Mouse (Mus musculus) midbrain, embryonic 15.5 days (tissue): ENCODE results near the gene Tcn2. TPM values are rescaled to one million over a fixed set of nuclear protein-coding genes. Genes with fewer than 3 reads are reported as not detected.
"Not testable (repeated sequence)": the region's sequence is repeated elsewhere in the genome, so short reads cannot be mapped to it uniquely, and the experiment has no call there.

Source experiments
- ATAC-seq: fragments of 200-750 bp; cut with Nextera tagmentation; replicated peaks from 2 replicates; pipeline ENCODE4 v1.8.0; 2017; ENCODE audit warnings: moderate TSS enrichment
- H3K27ac ChIP-seq: fragments of 300-500 bp; sonication (generic); 2 replicates; pipeline ENCODE4 v1.5.1; 2015; ENCODE audit warnings: mild to moderate bottlenecking, inconsistent platforms
- H3K27me3 ChIP-seq: fragments of 300-500 bp; sonication (generic); replicated peaks from 2 replicates; pipeline ENCODE4 v1.6.1; 2015; ENCODE audit warnings: inconsistent platforms
- H3K36me3 ChIP-seq: fragments of 300-500 bp; sonication (generic); replicated peaks from 2 replicates; pipeline ENCODE4 v1.6.1; 2015; ENCODE audit warnings: inconsistent platforms
- H3K4me1 ChIP-seq: fragments of 300-500 bp; sonication (generic); 2 replicates; pipeline ENCODE4 v1.6.1; 2015; ENCODE audit warnings: inconsistent platforms
- H3K4me2 ChIP-seq: fragments of 300-500 bp; sonication (generic); 2 replicates; pipeline ENCODE4 v1.6.1; 2015; ENCODE audit warnings: inconsistent platforms, mild to moderate bottlenecking, moderate library complexity
- H3K4me3 ChIP-seq: fragments of 300-500 bp; sonication (generic); 2 replicates; pipeline ENCODE4 v1.5.1; 2015; ENCODE audit warnings: mild to moderate bottlenecking, inconsistent platforms
- H3K9ac ChIP-seq: fragments of 300-500 bp; sonication (generic); 2 replicates; pipeline ENCODE4 v1.6.1; 2015; ENCODE audit warnings: mild to moderate bottlenecking, inconsistent platforms
- H3K9me3 ChIP-seq: fragments of 300-500 bp; sonication (generic); 2 replicates; pipeline ENCODE4 v1.6.1; 2016; ENCODE audit warnings: inconsistent platforms
- WGBS: fragments of 180-500 bp; shearing (Covaris S2); methylation state at CpG from one replicate; pipeline ENCODE4 v1.1.7; 2015; ENCODE audit warnings: mixed read lengths; 5-methylcytosine and 5-hydroxymethylcytosine counted together
- polyA plus RNA-seq: library from polyadenylated mRNA; unstranded; fragments of >200 nt; fragmentation: Nextera tagmentation; extraction: Ambion mirVana; gene quantifications from 2 replicates; pipeline ENCODE4 v1.2.1, GENCODE M21; 2015

Tcn2 gene
- polyA plus RNA-seq, 1 experiment from 2014 or later: 22.6 TPM

DNA sequence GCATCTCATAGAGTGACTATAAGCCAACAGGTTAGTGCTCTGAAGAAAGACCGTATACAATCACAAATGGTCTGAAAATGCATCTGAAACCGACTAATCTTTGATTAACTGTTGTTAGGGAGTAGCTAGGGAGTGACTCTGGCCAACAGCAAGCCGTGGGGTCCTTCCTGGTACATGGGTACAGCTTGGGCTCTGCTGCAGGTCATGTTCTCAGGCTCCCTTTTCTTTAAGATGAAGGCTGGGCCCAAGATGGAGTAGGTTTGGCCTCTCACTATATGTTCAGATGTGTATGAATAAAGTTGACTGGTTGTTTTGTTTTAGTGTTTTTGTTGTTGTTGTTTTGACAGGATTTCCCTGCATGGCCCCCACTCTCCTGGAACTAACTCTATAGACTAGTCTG is 29.8 kb upstream of the Tcn2 start:
- Histone ChIP-seq H3K27me3 (no peaks in the 10 kb centered on the region), H3K4me1 (peaks cover 24% of the 10 kb centered on the region), H3K4me3 (no peak overlapping the region), H3K9me3 (no peaks in the 10 kb centered on the region), H3K27ac (no peak overlapping the region), H3K4me2 (no peak overlapping the region), H3K36me3 (no peaks in the 10 kb centered on the region), H3K9ac (no peak overlapping the region)
- WGBS: 63% methylated on average over 3 of the region's 3 CpGs
- ATAC-seq: no peak

DNA sequence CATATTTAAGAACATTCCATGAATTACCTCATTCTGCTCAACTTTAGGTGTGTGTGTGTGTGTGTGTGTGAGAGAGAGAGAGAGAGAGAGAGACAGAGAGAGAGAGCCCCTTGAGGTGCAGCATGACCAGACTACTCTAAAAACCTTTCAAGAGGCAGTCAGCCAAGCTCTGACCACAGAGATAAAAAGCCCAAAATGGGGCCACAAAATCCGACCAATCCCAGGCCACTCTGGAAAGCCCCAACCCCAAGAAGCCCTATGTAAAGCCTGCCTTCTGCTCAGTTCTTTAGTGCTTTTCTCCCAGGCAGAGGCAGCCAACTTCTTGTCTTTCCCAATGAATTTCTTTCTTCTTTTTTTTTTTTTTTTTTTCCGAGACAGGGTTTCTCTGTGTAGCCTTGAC is 28.9 kb upstream of the Tcn2 start:
- no peak for ATAC-seq
- Histone ChIP-seq H3K4me1 (peaks cover 19% of the 10 kb centered on the region), H3K36me3 (no peaks in the 10 kb centered on the region), H3K4me3 (no peak overlapping the region), H3K4me2 (no peak overlapping the region), H3K9ac (no peak overlapping the region), H3K9me3 (no peaks in the 10 kb centered on the region), H3K27ac (no peak overlapping the region), H3K27me3 (no peaks in the 10 kb centered on the region)
- WGBS: 47% methylated on average over 2 of the region's 2 CpGs

DNA sequence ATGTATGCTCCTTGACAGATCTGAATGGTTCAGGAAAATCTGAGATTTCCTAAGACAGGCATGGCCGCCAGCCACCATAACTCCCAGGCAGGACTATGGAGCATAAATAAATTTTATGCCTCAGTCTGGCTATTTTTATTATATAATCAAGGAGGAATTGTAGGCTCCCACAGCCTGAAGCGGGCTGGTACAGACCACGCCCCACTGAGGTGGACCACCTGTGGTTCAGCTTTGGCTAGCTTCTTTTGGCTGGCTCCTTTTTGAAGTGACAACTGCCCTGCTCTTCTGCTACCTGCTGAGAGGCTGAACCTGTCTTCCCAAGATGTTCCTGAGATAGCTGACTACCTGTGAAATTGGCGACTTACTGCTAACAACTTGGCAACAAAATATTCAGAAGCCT is 23.4 kb upstream of the Tcn2 start:
- H3K27me3 ChIP-seq, H3K4me1 ChIP-seq, H3K36me3 ChIP-seq, H3K4me2 ChIP-seq, H3K9ac ChIP-seq, H3K9me3 ChIP-seq, ATAC-seq, H3K27ac ChIP-seq, H3K4me3 ChIP-seq: not testable (repeated sequence)
- WGBS: 74% methylated on average over 4 of the region's 4 CpGs

DNA sequence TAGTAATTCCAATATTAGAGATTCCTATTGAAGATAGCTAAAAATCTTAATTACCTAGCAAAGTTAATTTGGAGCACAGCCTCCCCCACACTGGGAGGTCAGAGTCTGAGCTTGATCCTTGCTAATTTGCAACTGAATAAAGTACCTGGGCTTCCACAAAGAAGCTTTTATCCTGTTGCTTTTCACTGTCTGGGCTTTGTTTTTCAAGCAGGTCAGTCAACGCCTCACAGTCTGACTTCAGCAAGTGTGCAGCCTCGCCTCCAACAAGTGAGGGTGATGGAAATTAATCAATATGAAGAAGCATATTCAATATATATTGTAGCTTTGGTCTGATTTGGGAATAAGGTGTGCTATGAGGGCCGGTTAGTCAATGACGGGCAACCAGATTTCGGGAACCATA is 22.9 kb upstream of the Tcn2 start:
- H3K9ac ChIP-seq, H3K36me3 ChIP-seq, H3K4me1 ChIP-seq, H3K27ac ChIP-seq, H3K4me3 ChIP-seq, H3K9me3 ChIP-seq, ATAC-seq, H3K4me2 ChIP-seq, H3K27me3 ChIP-seq: not testable (repeated sequence)
- 79% methylated on average over 5 of the region's 5 CpGs for WGBS

GRCm38 (mm10) chr11:3946386-3946785 is 14.4 kb upstream of the Tcn2 start:
- no peak for ATAC-seq
- no peak overlapping the region for H3K27ac ChIP-seq
- 12% methylated on average over 1 of the region's 1 CpGs for WGBS

GRCm38 (mm10) chr11:3941371-3941770 is 9.4 kb upstream of the Tcn2 start:
- no peak overlapping the region for H3K4me3 ChIP-seq
- no peaks in the 10 kb centered on the region for H3K36me3 ChIP-seq
- H3K9ac ChIP-seq: no peak overlapping the region
- no peaks in the 10 kb centered on the region for H3K27me3 ChIP-seq
- no peaks in the 10 kb centered on the region for H3K9me3 ChIP-seq
- 82% methylated on average over 7 of the region's 7 CpGs for WGBS
- ATAC-seq: no peak
- H3K4me1 ChIP-seq: no peaks in the 10 kb centered on the region
- H3K27ac ChIP-seq: no peak overlapping the region
- no peak overlapping the region for H3K4me2 ChIP-seq

More at GRCm38 (mm10) chr11:3946386-3946785, 14.4 kb upstream of the Tcn2 start:
- H3K36me3 ChIP-seq: no peaks in the 10 kb centered on the region
- no peak overlapping the region for H3K9ac ChIP-seq
- H3K27me3 ChIP-seq: no peaks in the 10 kb centered on the region
- H3K4me2 ChIP-seq: no peak overlapping the region
- H3K9me3 ChIP-seq: no peaks in the 10 kb centered on the region
- no peak overlapping the region for H3K4me3 ChIP-seq
- H3K4me1 ChIP-seq: no peaks in the 10 kb centered on the region

DNA sequence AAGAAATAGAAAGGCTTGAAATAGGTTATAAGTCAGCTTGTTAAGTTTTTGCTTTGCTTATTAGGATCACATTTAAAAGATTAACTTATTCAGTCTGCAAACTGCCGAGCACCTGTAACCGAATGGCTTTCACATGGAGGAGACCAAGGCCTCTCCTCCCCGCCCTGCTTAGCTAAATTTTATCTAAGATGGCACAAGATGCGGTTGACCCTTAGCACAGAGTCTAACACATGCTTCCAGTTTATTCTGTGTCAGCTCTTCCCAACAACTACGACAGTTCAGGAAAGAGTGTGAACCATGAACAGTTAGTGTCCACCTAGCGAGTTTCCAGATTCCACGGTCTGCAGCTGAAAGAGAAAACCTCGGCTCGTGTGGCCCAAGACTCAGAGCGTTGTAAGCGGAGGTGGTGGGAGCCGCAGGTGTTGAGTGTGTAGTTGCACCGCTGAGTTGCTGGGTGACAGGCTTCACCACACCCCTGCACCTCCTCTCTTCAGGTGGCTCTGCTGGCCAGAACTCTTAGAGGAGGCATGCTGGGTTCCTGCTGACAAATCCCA is 5.4 kb upstream of the Tcn2 start:
- Histone ChIP-seq H3K36me3 (no peaks in the 10 kb centered on the region), H3K9me3 (no peaks in the 10 kb centered on the region), H3K4me2 (no peak overlapping the region), H3K4me1 (no peaks in the 10 kb centered on the region), H3K9ac (no peak overlapping the region), H3K4me3 (no peak overlapping the region), H3K27ac (no peak overlapping the region), H3K27me3 (no peaks in the 10 kb centered on the region)
- no peak for ATAC-seq
- 80% methylated on average over 13 of the region's 13 CpGs for WGBS

DNA sequence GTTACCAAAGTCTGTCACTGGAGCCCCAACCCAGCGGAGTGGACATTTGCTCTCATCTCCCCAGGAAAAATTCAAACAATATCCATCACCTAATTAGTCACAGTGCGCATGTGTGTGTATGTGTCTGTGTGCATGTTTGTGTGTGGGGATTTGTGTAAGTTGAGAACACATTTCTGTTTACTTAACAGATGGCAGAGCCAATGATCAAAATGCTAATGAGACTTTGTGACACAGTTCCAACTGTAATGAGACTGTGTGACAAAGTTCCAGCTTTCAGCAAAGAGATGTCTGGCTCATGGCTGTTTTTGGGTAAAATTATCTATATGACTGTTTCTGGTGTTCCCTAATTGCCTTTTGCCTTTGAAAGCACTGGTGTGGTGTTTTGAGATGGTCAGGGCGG is 4.4 kb upstream of the Tcn2 start:
- H3K9ac ChIP-seq: no peak overlapping the region
- 92% methylated on average over 3 of the region's 3 CpGs for WGBS
- no peak overlapping the region for H3K4me2 ChIP-seq
- no peak for ATAC-seq
- H3K9me3 ChIP-seq: no peaks in the 10 kb centered on the region
- H3K4me1 ChIP-seq: peaks cover 10% of the 10 kb centered on the region
- H3K4me3 ChIP-seq: no peak overlapping the region
- no peak overlapping the region for H3K27ac ChIP-seq
- H3K36me3 ChIP-seq: no peaks in the 10 kb centered on the region
- H3K27me3 ChIP-seq: no peaks in the 10 kb centered on the region

- Histone ChIP-seq H3K4me1 (peaks cover 16% of the 10 kb centered on the region), H3K27ac (no peak overlapping the region), H3K9ac (no peak overlapping the region), H3K9me3 (no peaks in the 10 kb centered on the region), H3K27me3 (no peaks in the 10 kb centered on the region), H3K36me3 (no peaks in the 10 kb centered on the region), H3K4me2 (no peak overlapping the region), H3K4me3 (no peak overlapping the region)
- 80% methylated on average over 4 of the region's 4 CpGs for WGBS
- ATAC-seq: no peak
Observed at GRCm38 (mm10) chr11:3935135-3935534, 3.2 kb upstream of the Tcn2 start.

DNA sequence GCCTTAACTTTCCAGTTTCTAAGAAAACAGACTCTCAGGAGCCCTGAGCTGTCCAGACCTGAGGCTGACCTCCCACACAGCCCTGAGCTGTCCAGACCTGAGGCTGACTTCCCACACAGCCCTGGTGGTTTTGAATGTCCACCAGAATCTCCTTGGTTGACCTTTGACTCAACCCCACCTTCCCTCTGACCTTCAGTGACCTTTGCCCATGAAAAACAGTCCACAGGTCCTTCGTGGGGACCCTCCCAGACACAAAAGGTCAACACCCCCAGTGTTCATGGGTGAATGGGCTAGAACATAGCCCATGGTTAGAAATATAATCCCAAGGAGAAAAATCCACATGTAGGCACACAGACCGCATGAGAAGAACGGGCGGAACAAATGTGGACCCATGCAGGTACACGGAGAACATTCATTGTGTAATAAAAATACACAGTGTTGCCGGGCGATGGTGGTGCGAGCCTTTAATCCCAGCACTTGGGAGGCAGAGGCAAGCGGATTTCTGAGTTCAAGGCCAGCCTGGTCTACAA is 1.9 kb upstream of the Tcn2 start:
- ATAC-seq: no peak
- 81% methylated on average over 9 of the region's 9 CpGs for WGBS
- H3K4me1 ChIP-seq: peaks cover 16% of the 10 kb centered on the region

GRCm38 (mm10) chr11:3930931-3931330 is 1.0 kb downstream of the Tcn2 start:
- Histone ChIP-seq H3K4me1 (peaks cover 16% of the 10 kb centered on the region), H3K27ac (no peak overlapping the region), H3K9ac (peak overlapping the region; percentile 25; the same call in 1 of the 2 replicates), H3K36me3 (no peaks in the 10 kb centered on the region), H3K4me2 (peak overlapping the region; percentile 79), H3K4me3 (peak overlapping the region; percentile 43), H3K27me3 (no peaks in the 10 kb centered on the region), H3K9me3 (no peaks in the 10 kb centered on the region)
- ATAC-seq: 0 out of 2 replicates have a peak, but pooled peaks have one; percentile 52
- WGBS: 32% methylated on average over 6 of the region's 6 CpGs

More for the DNA sequence above, 1.9 kb upstream of the Tcn2 start:
- H3K9ac ChIP-seq: no peak overlapping the region
- no peaks in the 10 kb centered on the region for H3K27me3 ChIP-seq
- H3K9me3 ChIP-seq: no peaks in the 10 kb centered on the region
- no peak overlapping the region for H3K4me3 ChIP-seq
- H3K36me3 ChIP-seq: no peaks in the 10 kb centered on the region
- no peak overlapping the region for H3K4me2 ChIP-seq
- no peak overlapping the region for H3K27ac ChIP-seq

GRCm38 (mm10) chr11:3930019-3930418 is 1.9 kb downstream of the Tcn2 start:
- Histone ChIP-seq H3K9me3 (no peaks in the 10 kb centered on the region), H3K9ac (no peak overlapping the region), H3K36me3 (no peaks in the 10 kb centered on the region), H3K27ac (no peak overlapping the region), H3K4me3 (no peak overlapping the region), H3K27me3 (no peaks in the 10 kb centered on the region), H3K4me1 (peaks cover 16% of the 10 kb centered on the region), H3K4me2 (no peak overlapping the region)
- no peak for ATAC-seq
- WGBS: 82% methylated on average over 4 of the region's 4 CpGs

DNA sequence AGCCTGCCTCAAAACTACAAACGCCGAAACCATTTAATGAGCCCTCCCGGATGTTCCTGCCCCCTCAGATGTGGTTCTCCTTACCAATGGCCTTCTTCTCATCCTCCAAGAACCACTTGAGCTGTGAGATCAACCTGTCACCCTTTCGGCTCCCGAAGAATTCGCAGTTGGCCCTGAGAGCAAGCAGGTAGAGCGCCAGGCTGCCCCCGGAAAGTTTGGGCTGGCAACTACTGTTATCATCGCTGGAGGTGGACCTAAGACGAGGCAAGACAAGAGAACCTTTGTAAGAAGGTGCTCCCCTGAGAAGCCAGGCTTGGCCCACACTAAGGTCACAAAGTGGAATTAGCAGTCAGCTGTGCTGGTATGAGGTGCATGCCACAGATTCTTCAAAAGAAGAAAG is 6.0 kb downstream of the Tcn2 start:
- no peaks in the 10 kb centered on the region for H3K27me3 ChIP-seq
- 95% methylated on average over 10 of the region's 10 CpGs for WGBS
- H3K9ac ChIP-seq: no peak overlapping the region
- H3K4me3 ChIP-seq: no peak overlapping the region
- H3K36me3 ChIP-seq: no peaks in the 10 kb centered on the region
- no peak overlapping the region for H3K27ac ChIP-seq
- peaks cover 2% of the 10 kb centered on the region for H3K4me1 ChIP-seq
- H3K4me2 ChIP-seq: no peak overlapping the region
- no peak for ATAC-seq
- H3K9me3 ChIP-seq: no peaks in the 10 kb centered on the region
